Mouse (Mus musculus) midbrain, embryonic 16.5 days (tissue): ENCODE measurements around the gene Sult1b1. TPM values are rescaled to one million over a fixed set of nuclear protein-coding genes. Genes with fewer than 3 reads are reported as not detected.

Experiments used
- ATAC-seq: fragments of 200-750 bp; cut with Nextera tagmentation; 2 replicates; pipeline ENCODE4 v1.8.0; 2017; ENCODE audit warnings: moderate TSS enrichment
- H3K27ac ChIP-seq: fragments of 300-500 bp; sonication (generic); 2 replicates; pipeline ENCODE4 v1.5.1; 2014; ENCODE audit warnings: mild to moderate bottlenecking, low read length, mixed read lengths
- H3K27me3 ChIP-seq: fragments of 300-500 bp; sonication (generic); 2 replicates; pipeline ENCODE4 v1.6.1; 2014; ENCODE audit warnings: low read depth, low read length, mixed read lengths; ENCODE audit not compliant: control insufficient read depth, insufficient read depth
- H3K36me3 ChIP-seq: fragments of 300-500 bp; sonication (generic); 2 replicates; pipeline ENCODE4 v1.6.1; 2014; ENCODE audit warnings: mild to moderate bottlenecking, low read length, moderate library complexity, mixed read lengths; ENCODE audit not compliant: control insufficient read depth, insufficient read depth
- H3K4me1 ChIP-seq: fragments of 300-500 bp; sonication (generic); 2 replicates; pipeline ENCODE4 v1.6.1; 2014; ENCODE audit warnings: mild to moderate bottlenecking, low read length, mixed read lengths; ENCODE audit not compliant: control insufficient read depth, insufficient read depth
- H3K4me2 ChIP-seq: fragments of 300-500 bp; sonication (generic); 2 replicates; pipeline ENCODE4 v1.6.1; 2014; ENCODE audit warnings: mild to moderate bottlenecking, low read length, mixed read lengths
- H3K4me3 ChIP-seq: fragments of 300-500 bp; sonication (generic); 2 replicates; pipeline ENCODE4 v1.5.1; 2014; ENCODE audit warnings: low read depth, mild to moderate bottlenecking, low read length, moderate library complexity, mixed read lengths
- H3K9ac ChIP-seq: fragments of 300-500 bp; sonication (generic); 2 replicates; pipeline ENCODE4 v1.6.1; 2014; ENCODE audit warnings: low read depth, low read length, mixed read lengths
- H3K9me3 ChIP-seq: fragments of 300-500 bp; sonication (generic); replicated peaks from 2 replicates; pipeline ENCODE4 v1.6.1; 2014; ENCODE audit warnings: mild to moderate bottlenecking, low read length, mixed read lengths; ENCODE audit not compliant: control insufficient read depth, poor library complexity, severe bottlenecking
- WGBS: fragments of 180-500 bp; shearing (Covaris S2); extraction: QIAGEN DNeasy Blood & Tissue Kit; methylation state at CpG from one replicate; pipeline ENCODE4 v1.1.7; 2014; 5-methylcytosine and 5-hydroxymethylcytosine counted together
- polyA plus RNA-seq: library from polyadenylated mRNA; unstranded; fragments of >200 nt; fragmentation: Nextera tagmentation; extraction: Ambion mirVana; gene quantifications from 2 replicates; pipeline ENCODE4 v1.2.1, GENCODE M21; 2015

Gene Sult1b1
- polyA plus RNA-seq = not detected in 2 replicates

DNA sequence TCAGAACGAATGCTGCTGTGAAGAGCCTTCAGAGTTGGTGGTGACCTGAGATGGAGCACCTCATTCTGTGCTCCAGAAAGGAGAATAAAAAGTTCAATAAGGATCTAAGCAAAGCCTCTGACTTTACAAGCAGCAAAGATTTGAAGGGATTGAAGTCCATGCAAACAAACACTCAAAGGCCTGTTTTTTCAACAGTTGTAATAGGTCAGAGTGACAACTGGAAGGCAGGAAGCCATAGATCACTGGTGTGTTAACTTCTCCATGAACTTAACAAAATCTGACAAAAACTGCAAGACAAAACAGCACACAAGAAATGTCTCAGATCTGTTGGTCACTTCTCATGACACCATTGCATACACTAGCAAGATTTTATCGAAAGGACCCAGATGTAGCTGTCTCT, at the start of gene Sult1b1:
Gene Sult1b1 (minus strand): TSS at position 85 of the 400 bp plus-strand sequence.
- Histone ChIP-seq H3K36me3 (no peaks in the 10 kb centered on the region), H3K9me3 (no peaks in the 10 kb centered on the region), H3K4me2 (no peak within 1 kb of the TSS), H3K27me3 (no peaks in the 10 kb centered on the region), H3K27ac (no peak within 1 kb of the TSS), H3K9ac (no peak within 1 kb of the TSS), H3K4me3 (no peak within 1 kb of the TSS), H3K4me1 (no peaks in the 10 kb centered on the region)
- ATAC-seq = no peak
- 93% methylated on average over 2 of the region's 2 CpGs for WGBS

DNA sequence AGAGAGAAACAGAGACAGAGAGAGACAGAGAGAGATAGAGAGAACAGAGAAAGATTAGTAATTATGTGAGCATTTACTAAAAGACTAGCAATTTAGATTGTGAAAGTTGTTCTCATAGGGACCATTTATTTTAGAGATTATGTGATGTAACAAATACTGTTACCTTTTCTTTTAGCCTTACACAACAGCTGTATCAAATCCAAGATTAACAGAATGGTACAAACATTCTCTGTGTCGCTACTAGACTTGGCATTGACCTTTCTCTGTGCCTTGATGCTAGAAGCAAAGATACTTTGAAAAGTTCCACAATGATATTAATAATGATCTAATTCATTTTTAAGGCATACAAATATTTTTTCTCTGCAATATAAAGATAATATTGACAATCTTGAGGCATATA, 42.4 kb upstream of the Sult1b1 start:
- Histone ChIP-seq H3K36me3 (no peaks in the 10 kb centered on the region), H3K4me2 (no peak overlapping the region), H3K9me3 (no peaks in the 10 kb centered on the region), H3K27ac (no peak overlapping the region), H3K27me3 (no peaks in the 10 kb centered on the region), H3K9ac (no peak overlapping the region), H3K4me1 (no peaks in the 10 kb centered on the region), H3K4me3 (no peak overlapping the region)
- WGBS = 97% methylated on average over 1 of the region's 1 CpGs
- no peak for ATAC-seq

DNA sequence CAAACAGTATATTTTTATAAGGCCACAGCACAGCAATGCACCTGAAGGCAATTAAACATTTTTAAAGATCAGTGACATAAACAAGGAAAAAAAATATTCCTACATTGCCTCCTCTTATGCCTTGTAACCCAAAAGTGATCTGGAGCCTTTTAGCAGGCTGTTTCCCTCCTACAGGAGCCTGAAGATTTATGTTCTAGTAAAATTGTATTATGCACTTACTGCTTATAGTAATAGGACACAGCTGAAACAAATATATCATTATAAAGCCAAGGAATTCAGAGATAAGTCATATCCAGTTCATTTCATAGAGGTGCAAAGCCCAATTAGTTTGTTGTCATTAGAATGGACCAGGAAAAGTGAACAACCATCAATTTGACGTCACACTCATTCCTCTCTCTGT, 36.2 kb upstream of the Sult1b1 start:
- H3K36me3 ChIP-seq = no peaks in the 10 kb centered on the region
- ATAC-seq = no peak
- H3K27ac ChIP-seq = no peak overlapping the region
- 65% methylated on average over 1 of the region's 1 CpGs for WGBS
- H3K4me2 ChIP-seq = no peak overlapping the region
- H3K27me3 ChIP-seq = no peaks in the 10 kb centered on the region
- no peaks in the 10 kb centered on the region for H3K4me1 ChIP-seq
- no peaks in the 10 kb centered on the region for H3K9me3 ChIP-seq
- no peak overlapping the region for H3K9ac ChIP-seq
- H3K4me3 ChIP-seq = no peak overlapping the region

DNA sequence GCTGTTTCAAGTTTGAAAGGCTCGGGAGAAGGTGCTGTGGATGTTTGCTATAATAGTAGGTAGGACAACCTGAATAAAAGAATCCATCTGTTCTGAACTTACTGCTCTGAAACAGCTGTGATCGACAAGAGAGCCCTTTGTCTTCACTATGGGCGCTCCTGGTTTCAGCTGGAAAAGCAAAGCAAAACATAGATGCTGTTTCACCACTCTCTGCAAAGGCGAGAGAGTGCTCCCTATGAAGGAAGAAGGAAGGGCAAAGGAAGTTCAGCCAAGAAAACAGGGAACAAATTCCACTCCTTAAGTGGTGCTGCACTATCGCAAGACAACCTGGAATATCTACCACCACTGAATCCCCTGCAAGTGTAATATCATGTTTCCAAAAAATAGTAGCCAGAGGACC, 35.5 kb upstream of the Sult1b1 start:
- H3K4me1 ChIP-seq = no peaks in the 10 kb centered on the region
- H3K4me2 ChIP-seq = no peak overlapping the region
- no peak overlapping the region for H3K4me3 ChIP-seq
- no peak overlapping the region for H3K27ac ChIP-seq
- WGBS = 76% methylated on average over 5 of the region's 5 CpGs
- no peaks in the 10 kb centered on the region for H3K36me3 ChIP-seq
- H3K27me3 ChIP-seq = no peaks in the 10 kb centered on the region
- H3K9ac ChIP-seq = no peak overlapping the region
- no peaks in the 10 kb centered on the region for H3K9me3 ChIP-seq
- no peak for ATAC-seq

DNA sequence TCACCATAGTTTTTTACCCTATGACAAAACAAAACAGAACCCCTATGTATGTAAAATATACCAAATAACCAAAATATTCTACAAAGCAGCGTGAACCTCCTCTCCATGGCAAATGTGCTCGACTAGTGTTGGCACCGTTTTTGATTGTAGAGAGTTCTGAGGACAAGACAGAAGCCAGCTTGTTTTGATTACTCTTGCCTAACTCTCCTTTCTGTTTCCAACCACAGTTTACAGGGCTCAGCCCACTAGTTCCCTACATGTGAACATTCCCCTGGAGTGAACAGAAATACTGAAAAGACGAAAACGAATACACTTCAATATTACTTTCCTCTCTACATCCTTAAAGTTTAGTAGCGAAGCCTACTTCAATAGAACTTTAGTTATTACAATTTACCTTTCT, 34.8 kb upstream of the Sult1b1 start:
- Histone ChIP-seq H3K4me1 (no peaks in the 10 kb centered on the region), H3K36me3 (no peaks in the 10 kb centered on the region), H3K9me3 (no peaks in the 10 kb centered on the region), H3K4me3 (no peak overlapping the region), H3K4me2 (no peak overlapping the region), H3K9ac (no peak overlapping the region), H3K27me3 (no peaks in the 10 kb centered on the region), H3K27ac (no peak overlapping the region)
- ATAC-seq = no peak
- WGBS = 89% methylated on average over 6 of the region's 6 CpGs

DNA sequence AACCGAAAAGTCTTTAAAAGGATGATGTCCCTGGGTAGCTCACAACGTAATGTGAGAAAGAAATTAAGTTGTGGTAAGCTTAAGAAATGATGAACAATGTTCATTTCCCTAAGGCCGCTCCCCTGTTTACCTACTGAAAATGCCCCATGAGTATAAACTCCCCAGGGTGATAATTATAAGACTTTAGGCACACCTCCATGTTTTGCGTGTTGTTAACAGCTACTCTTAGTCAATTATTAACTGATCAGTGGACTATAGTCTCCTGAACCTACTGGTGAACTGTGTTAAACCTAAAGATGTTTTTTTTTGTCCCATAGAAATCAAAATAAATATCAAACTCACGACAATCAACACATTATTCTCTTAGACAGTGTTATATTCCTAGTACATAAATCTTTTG, 30.9 kb upstream of the Sult1b1 start, which contains the start of gene Sult1d1:
Gene Sult1d1 (minus strand): TSS at position 183 of the 400 bp plus-strand sequence.
- WGBS = 89% methylated on average over 5 of the region's 5 CpGs
- no peaks in the 10 kb centered on the region for H3K36me3 ChIP-seq
- H3K4me2 ChIP-seq = no peak within 1 kb of the TSS
- ATAC-seq = no peak
- H3K9ac ChIP-seq = no peak within 1 kb of the TSS
- no peaks in the 10 kb centered on the region for H3K9me3 ChIP-seq
- no peaks in the 10 kb centered on the region for H3K27me3 ChIP-seq
- no peak within 1 kb of the TSS for H3K27ac ChIP-seq
- no peaks in the 10 kb centered on the region for H3K4me1 ChIP-seq
- H3K4me3 ChIP-seq = no peak within 1 kb of the TSS

DNA sequence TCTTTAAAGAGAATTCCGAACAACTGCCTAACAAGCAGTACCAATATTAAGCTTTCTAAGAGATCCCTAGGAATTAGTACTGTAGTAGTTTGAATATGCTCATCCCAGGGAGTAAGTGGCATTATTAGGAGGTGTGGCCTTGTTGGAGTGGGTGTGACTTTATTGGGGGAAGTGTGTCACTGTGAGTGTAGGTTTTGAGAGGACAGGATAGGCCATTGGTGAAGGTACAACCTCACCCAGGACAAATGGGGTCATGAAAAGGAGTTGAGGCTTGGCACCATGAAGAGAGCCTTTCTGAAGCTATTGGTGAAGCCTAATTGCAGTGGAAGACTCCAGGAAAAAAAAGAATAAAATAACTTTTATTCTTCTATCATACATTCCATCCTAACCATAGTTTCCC, 29.3 kb upstream of the Sult1b1 start:
- H3K4me3 ChIP-seq = no peak overlapping the region
- no peak overlapping the region for H3K4me2 ChIP-seq
- no peaks in the 10 kb centered on the region for H3K9me3 ChIP-seq
- no peak overlapping the region for H3K9ac ChIP-seq
- H3K4me1 ChIP-seq = no peaks in the 10 kb centered on the region
- H3K27ac ChIP-seq = no peak overlapping the region
- H3K27me3 ChIP-seq = no peaks in the 10 kb centered on the region
- 92% methylated on average over 1 of the region's 1 CpGs for WGBS
- no peak for ATAC-seq
- H3K36me3 ChIP-seq = no peaks in the 10 kb centered on the region

DNA sequence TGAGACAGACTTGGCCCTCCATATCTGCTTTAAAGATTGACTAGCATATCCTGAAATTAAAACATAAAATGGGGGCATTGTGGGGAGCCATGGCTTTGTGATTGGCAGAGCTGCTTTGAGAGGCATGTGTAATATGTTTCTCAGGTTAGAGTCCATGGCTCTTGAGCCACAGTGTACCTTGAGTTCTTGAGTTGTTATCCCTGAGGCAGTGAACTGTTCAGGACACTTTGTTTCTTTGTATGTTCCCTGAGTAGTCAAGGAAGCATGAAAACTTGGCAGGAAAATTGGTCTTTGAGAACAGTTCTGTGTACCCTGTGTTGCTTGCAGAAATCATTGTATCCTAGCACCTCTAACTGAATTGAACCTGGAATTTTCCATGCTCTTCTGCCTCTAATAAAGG, 25.0 kb upstream of the Sult1b1 start:
- H3K27me3 ChIP-seq = no peaks in the 10 kb centered on the region
- no peak overlapping the region for H3K27ac ChIP-seq
- no peak overlapping the region for H3K9ac ChIP-seq
- H3K9me3 ChIP-seq = no peaks in the 10 kb centered on the region
- ATAC-seq = no peak
- H3K4me1 ChIP-seq = no peaks in the 10 kb centered on the region
- H3K36me3 ChIP-seq = no peaks in the 10 kb centered on the region
- H3K4me3 ChIP-seq = no peak overlapping the region
- H3K4me2 ChIP-seq = no peak overlapping the region

DNA sequence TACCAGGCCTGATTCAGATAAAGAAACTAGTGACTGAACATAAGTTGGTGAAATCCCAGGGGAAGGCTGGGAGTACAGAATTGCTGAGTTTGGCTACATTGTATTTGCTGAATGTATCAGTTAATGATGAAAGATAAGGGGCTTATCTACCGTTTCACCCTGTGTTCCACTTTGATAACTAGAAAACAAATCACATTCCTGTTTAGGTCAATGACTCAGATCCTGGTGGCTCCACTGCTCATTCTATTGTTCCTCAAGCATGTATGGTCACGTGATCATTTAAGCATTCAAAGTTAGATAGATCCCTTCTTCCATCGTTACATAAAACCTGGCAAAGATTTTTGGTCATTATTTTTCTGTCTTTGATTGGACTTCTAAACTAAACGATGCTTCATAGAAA, 24.5 kb upstream of the Sult1b1 start:
- no peak for ATAC-seq
- H3K36me3 ChIP-seq = no peaks in the 10 kb centered on the region
- no peaks in the 10 kb centered on the region for H3K4me1 ChIP-seq
- no peak overlapping the region for H3K9ac ChIP-seq
- H3K27ac ChIP-seq = no peak overlapping the region
- H3K9me3 ChIP-seq = no peaks in the 10 kb centered on the region
- WGBS = 74% methylated on average over 4 of the region's 4 CpGs
- no peak overlapping the region for H3K4me2 ChIP-seq
- H3K27me3 ChIP-seq = no peaks in the 10 kb centered on the region
- H3K4me3 ChIP-seq = no peak overlapping the region

DNA sequence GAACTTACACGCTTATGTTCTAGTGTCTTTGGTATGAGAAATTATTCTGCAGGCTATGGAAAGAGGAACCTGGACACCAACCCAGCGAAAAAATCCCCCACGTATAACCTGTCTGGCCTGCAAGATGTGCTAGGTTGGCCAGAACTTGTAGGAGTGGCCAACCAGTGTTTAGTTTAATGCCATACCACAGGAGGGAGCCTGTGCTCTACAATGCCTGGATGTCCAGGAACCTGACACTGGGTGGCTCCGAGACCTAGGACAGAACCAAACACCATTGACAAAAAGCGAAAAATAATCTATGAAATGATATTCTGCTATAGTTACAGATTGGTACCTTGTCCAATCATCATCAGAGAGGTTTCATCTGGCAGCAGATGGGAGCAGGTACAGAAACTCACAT, 22.1 kb upstream of the Sult1b1 start:
- H3K4me3 ChIP-seq = no peak overlapping the region
- H3K36me3 ChIP-seq = no peaks in the 10 kb centered on the region
- no peak for ATAC-seq
- no peaks in the 10 kb centered on the region for H3K9me3 ChIP-seq
- no peak overlapping the region for H3K9ac ChIP-seq
- 83% methylated on average over 5 of the region's 5 CpGs for WGBS
- H3K27ac ChIP-seq = no peak overlapping the region
- H3K27me3 ChIP-seq = no peaks in the 10 kb centered on the region
- no peak overlapping the region for H3K4me2 ChIP-seq
- no peaks in the 10 kb centered on the region for H3K4me1 ChIP-seq
